Mouse (Mus musculus) brain, embryonic 14.5 days (tissue): ENCODE measurements around the gene Rbbp4. TPM values are rescaled to one million over a fixed set of nuclear protein-coding genes. Genes with fewer than 3 reads are reported as not detected.
"Not testable (repeated sequence)": the region's sequence is repeated elsewhere in the genome, so short reads cannot be mapped to it uniquely, and the experiment has no call there.

ENCODE experiments used
- DNase-seq: peaks from one replicate; pipeline ENCODE4 v3.0.0-alpha.2; 2011; ENCODE audit warnings: low read depth
- CTCF ChIP-seq: fragments of 200-500 bp; IDR thresholded peaks from 2 replicates; pipeline ENCODE4 v1.5.1; 2012; ENCODE audit warnings: inconsistent platforms, mild to moderate bottlenecking, moderate library complexity, borderline replicate concordance; ENCODE audit not compliant: insufficient read depth, insufficient read length; ENCODE audit errors: extremely low read depth
- POLR2A ChIP-seq: fragments of 200-500 bp; IDR thresholded peaks from 2 replicates; pipeline ENCODE4 v1.6.1; 2012; ENCODE audit warnings: mild to moderate bottlenecking, inconsistent platforms, borderline replicate concordance; ENCODE audit not compliant: poor library complexity, insufficient read depth, insufficient read length, severe bottlenecking; ENCODE audit errors: extremely low read depth
- polyA plus RNA-seq: library from polyadenylated mRNA; depleted of rRNA; stranded (reverse); fragments of >200 nt; gene quantifications from 2 replicates; pipeline ENCODE4 v1.2.3, GENCODE M21; 2012

Rbbp4 gene
- polyA plus RNA-seq, 1 experiment: 115 TPM

- TF ChIP-seq POLR2A (no peak), CTCF (no peak)
- DNase-seq: no peak
These were observed 38.2 kb upstream of the Rbbp4 start for GRCm38 (mm10) chr4:129373202-129373976.

GRCm38 (mm10) chr4:129371391-129371790 is 36.2 kb upstream of the Rbbp4 start:
- no peak for DNase-seq
- TF ChIP-seq CTCF: no peak
- TF ChIP-seq POLR2A: no peak

- no peak for DNase-seq
- TF ChIP-seq POLR2A (no peak), CTCF (no peak)
These were observed 30.1 kb upstream of the Rbbp4 start for GRCm38 (mm10) chr4:129365224-129365623.

GRCm38 (mm10) chr4:129364379-129364778 is 29.2 kb upstream of the Rbbp4 start:
- no peak for DNase-seq
- TF ChIP-seq POLR2A (no peak), CTCF (no peak)

- TF ChIP-seq CTCF: no peak
- no peak for DNase-seq
These were observed 28.3 kb upstream of the Rbbp4 start for GRCm38 (mm10) chr4:129363463-129363862.

GRCm38 (mm10) chr4:129362771-129363170 is 27.6 kb upstream of the Rbbp4 start:
- TF ChIP-seq CTCF (no peak), POLR2A (no peak)
- no peak for DNase-seq

GRCm38 (mm10) chr4:129362238-129362637 is 27.1 kb upstream of the Rbbp4 start:
- not testable (repeated sequence) for DNase-seq

- no peak for DNase-seq
- no peak for TF ChIP-seq CTCF
- TF ChIP-seq POLR2A: no peak
These were observed 22.5 kb upstream of the Rbbp4 start for GRCm38 (mm10) chr4:129357613-129358163.

GRCm38 (mm10) chr4:129354236-129354635 is 19.1 kb upstream of the Rbbp4 start:
- TF ChIP-seq POLR2A (no peak), CTCF (no peak)
- DNase-seq: no peak

GRCm38 (mm10) chr4:129353176-129353575 is 18.0 kb upstream of the Rbbp4 start:
- DNase-seq: no peak
- TF ChIP-seq CTCF: no peak
- TF ChIP-seq POLR2A: no peak

- TF ChIP-seq CTCF (no peak), POLR2A (no peak)
- DNase-seq: no peak
These were observed 15.9 kb upstream of the Rbbp4 start for GRCm38 (mm10) chr4:129351111-129351510.

- TF ChIP-seq POLR2A (no peak), CTCF (peak; percentile 91)
- peak; percentile 91 for DNase-seq
These were observed 15.5 kb upstream of the Rbbp4 start for GRCm38 (mm10) chr4:129350644-129351043.
